Mouse (Mus musculus): Measurements from ENCODE around the gene Fancc.

DNA sequence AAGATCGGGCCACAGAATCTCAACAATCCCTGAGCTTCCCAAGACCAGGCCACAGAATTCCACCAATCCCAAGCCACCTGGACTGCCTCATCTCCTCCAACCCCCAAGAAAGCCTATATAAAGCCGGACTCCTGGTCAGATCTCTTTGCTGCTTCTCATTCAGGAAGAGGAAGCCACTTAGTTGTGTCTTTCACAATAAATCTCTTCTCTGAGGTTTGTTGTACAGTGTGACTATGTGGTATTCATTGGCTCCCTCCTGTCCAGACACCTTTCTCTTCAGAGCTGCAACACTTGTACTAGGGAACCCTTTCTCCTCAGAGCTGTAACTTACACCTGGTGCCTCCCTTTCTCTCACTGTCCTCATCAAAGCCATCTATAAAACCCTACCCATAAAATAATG is 92.4 kb downstream of the Fancc start:
- TF ChIP-seq CTCF (conservative IDR thresholded peaks at IDR 0.05; ENCODE audit: low read length) (no peak), NANOG (IDR thresholded peaks at IDR 0.05; ENCODE audit: borderline replicate concordance, low read length) (no peak), POU5F1 (IDR thresholded peaks at IDR 0.05; ENCODE audit: borderline replicate concordance, low read length) (no peak)
